Mouse (Mus musculus) frontal cortex, postnatal 14 days (tissue): Measurements from ENCODE around the gene Slc4a3.
A peak's percentile ranks its signal among the peaks of the same experiment; 100 is the strongest.

ENCODE experiments used
- DNase-seq, 2 experiments: peaks; one replicate each; pipeline ENCODE4 v3.0.0; 2022; ENCODE audit warnings: low spot score in 2 of 2

The Slc4a3 gene

GRCm38 (mm10) chr1:75521321-75522031 lies 24.6 kb upstream of the Slc4a3 start, which contains the start of gene Stk11ip:
Stk11ip (plus strand) TSS chr1:75521529.
- DNase-seq, result peak; percentile 79 to 88

- no peak for DNase-seq
These were observed 21.4 kb upstream of the Slc4a3 start for GRCm38 (mm10) chr1:75524679-75525078.

- DNase-seq, result no peak
These were observed 15.5 kb upstream of the Slc4a3 start for GRCm38 (mm10) chr1:75530546-75530945.

GRCm38 (mm10) chr1:75532280-75533172 lies 13.5 kb upstream of the Slc4a3 start:
- DNase-seq, result no peak

GRCm38 (mm10) chr1:75533325-75534252 lies 12.5 kb upstream of the Slc4a3 start:
- no peak for DNase-seq

GRCm38 (mm10) chr1:75537587-75537986 lies 8.5 kb upstream of the Slc4a3 start:
- DNase-seq, result no peak

GRCm38 (mm10) chr1:75538597-75539190 lies 7.4 kb upstream of the Slc4a3 start:
- no peak for DNase-seq

- no peak for DNase-seq
These were observed 4.6 kb upstream of the Slc4a3 start for GRCm38 (mm10) chr1:75541496-75541895.

- no peak for DNase-seq
These were observed 1.7 kb upstream of the Slc4a3 start for GRCm38 (mm10) chr1:75544351-75544750.

GRCm38 (mm10) chr1:75547351-75547750 lies 1.3 kb downstream of the Slc4a3 start:
- no peak for DNase-seq

GRCm38 (mm10) chr1:75548083-75548482 lies 2.0 kb downstream of the Slc4a3 start:
- no peak for DNase-seq

GRCm38 (mm10) chr1:75548871-75549270 lies 2.8 kb downstream of the Slc4a3 start:
- no peak for DNase-seq

- no peak for DNase-seq
These were observed 3.5 kb downstream of the Slc4a3 start for GRCm38 (mm10) chr1:75549289-75550279.

GRCm38 (mm10) chr1:75550586-75550985 lies 4.5 kb downstream of the Slc4a3 start:
- no peak for DNase-seq

- DNase-seq, result no peak
These were observed 9.6 kb downstream of the Slc4a3 start for GRCm38 (mm10) chr1:75555680-75556079.

GRCm38 (mm10) chr1:75556143-75556781 lies 10.2 kb downstream of the Slc4a3 start:
- no peak for DNase-seq

- no peak for DNase-seq
These were observed 11.0 kb downstream of the Slc4a3 start for GRCm38 (mm10) chr1:75557041-75557440.

- DNase-seq, result no peak
These were observed 12.5 kb downstream of the Slc4a3 start for GRCm38 (mm10) chr1:75558388-75559178.
